ENCODE assay signal across 8 mouse cellular contexts in the genomic region with DNA sequence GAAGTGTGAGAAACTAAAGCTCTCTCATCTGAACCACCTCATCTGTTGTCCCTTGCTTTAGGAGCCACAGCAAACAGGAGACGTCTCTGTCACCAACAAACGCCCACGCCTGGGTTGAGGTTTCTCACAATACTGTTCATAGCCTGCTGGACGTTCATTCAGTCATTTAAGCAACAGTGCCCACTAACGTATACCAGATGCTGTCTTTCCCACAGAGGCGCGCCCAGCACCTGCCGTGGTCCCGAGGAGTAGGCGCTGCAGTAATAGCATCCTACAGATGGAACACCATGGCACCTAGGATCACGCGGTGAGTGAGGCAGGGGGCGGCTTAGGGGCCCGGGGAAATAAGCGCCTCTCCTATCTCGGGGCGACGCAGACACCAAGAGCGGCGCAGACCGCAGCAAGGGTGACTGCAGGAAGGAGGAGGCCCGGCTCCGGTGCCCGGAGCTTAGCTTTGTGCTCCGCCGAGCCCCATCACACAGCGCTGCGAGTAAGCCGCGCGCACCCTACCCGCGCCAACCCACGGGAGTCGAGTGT. TPM values are rescaled to one million over a fixed set of nuclear protein-coding genes. Genes with fewer than 3 reads are reported as not detected.
A peak's percentile ranks its signal among the peaks of the same experiment; 100 is the strongest.
DNase-seq lines count a peak whose midpoint lies in the region; ATAC-seq and TF ChIP-seq lines count a peak whose summit lies in the region.

No protein-coding gene starts in this region.

- 0 out of 2 replicates have a peak overlapping the region, but pooled peaks have one; percentile 29 for H3K27ac ChIP-seq in kidney, adult 2 months (ENCODE audit: insufficient read depth, low read depth, low read length)
- H3K27ac ChIP-seq in forebrain, embryonic 11.5 days (ENCODE audit: low read depth, low read length) = no peak overlapping the region
- H3K27ac ChIP-seq in limb, embryonic 12.5 days = 0 out of 2 replicates have a peak overlapping the region, but pooled peaks have one; percentile 56
- peak overlapping the region; percentile 84 for H3K27ac ChIP-seq in midbrain, embryonic 15.5 days

- peak; percentile 84 for ATAC-seq in forebrain, embryonic 11.5 days (replicated peaks; ENCODE audit: low FRiP score)
- peak; percentile 78 for ATAC-seq in limb, embryonic 12.5 days (ENCODE audit: insufficient number of reproducible peaks, insufficient read depth, low FRiP score, low TSS enrichment, low read depth)
- ATAC-seq in midbrain, embryonic 15.5 days (replicated peaks) = peak; percentile 90

- peak overlapping the region; percentile 79 for H3K4me2 ChIP-seq in forebrain, embryonic 11.5 days (ENCODE audit: low read depth, low read length, severe bottlenecking)
- H3K4me2 ChIP-seq in limb, embryonic 12.5 days = peak overlapping the region; percentile 88
- H3K4me2 ChIP-seq in midbrain, embryonic 15.5 days = peak overlapping the region; percentile 83

- H3K9me3 ChIP-seq in forebrain, embryonic 11.5 days (ENCODE audit: control insufficient read depth, low read length) = no peaks in the 10 kb centered on the region
- H3K9me3 ChIP-seq in limb, embryonic 12.5 days = no peaks in the 10 kb centered on the region
- H3K9me3 ChIP-seq in midbrain, embryonic 15.5 days = no peaks in the 10 kb centered on the region

- under 1% methylated on average over 35 of the region's 35 CpGs for WGBS in kidney, adult 2 months
- under 1% methylated on average over 30 of the region's 35 CpGs for WGBS in forebrain, embryonic 11.5 days
- under 1% methylated on average over 35 of the region's 35 CpGs for WGBS in limb, embryonic 12.5 days
- under 1% methylated on average over 35 of the region's 35 CpGs for WGBS in midbrain, embryonic 15.5 days

- no peak for TF ChIP-seq CTCF in kidney, adult 2 months (conservative IDR thresholded peaks at IDR 0.05; ENCODE audit: insufficient read depth, insufficient read length, low read depth, low read length)

- no peak for TF ChIP-seq POLR2A in kidney, adult 2 months (IDR thresholded peaks at IDR 0.05; ENCODE audit: low read depth, low read length)

- no peak for DNase-seq in kidney, adult 2 months
- DNase-seq in kidney, postnatal 10 days = no peak
- DNase-seq in Muller cell, postnatal 12 days (ENCODE audit: inconsistent ontology term) = peak; percentile 78
- DNase-seq in forebrain, embryonic 11.5 days (ENCODE audit: low spot score) = no peak
- DNase-seq in adrenal gland, postnatal 10 days = no peak
- DNase-seq in T-cell, adult 2 months (ENCODE audit: low spot score) = no peak

- H3K4me3 ChIP-seq in kidney, adult 2 months (ENCODE audit: insufficient read depth, low read depth, low read length) = peak overlapping the region; percentile 80
- H3K4me3 ChIP-seq in forebrain, embryonic 11.5 days (ENCODE audit: low read depth, low read length) = peak overlapping the region; percentile 85
- peak overlapping the region; percentile 89 for H3K4me3 ChIP-seq in limb, embryonic 12.5 days (replicated peaks)
- peak overlapping the region; percentile 95 for H3K4me3 ChIP-seq in midbrain, embryonic 15.5 days

- no peaks in the 10 kb centered on the region for H3K27me3 ChIP-seq in kidney, adult 2 months (replicated peaks; ENCODE audit: control insufficient read depth, insufficient read depth, low read length)
- H3K27me3 ChIP-seq in forebrain, embryonic 11.5 days (ENCODE audit: control insufficient read depth, insufficient read depth, low read length) = no peaks in the 10 kb centered on the region
- H3K27me3 ChIP-seq in limb, embryonic 12.5 days = no peaks in the 10 kb centered on the region
- no peaks in the 10 kb centered on the region for H3K27me3 ChIP-seq in midbrain, embryonic 15.5 days (replicated peaks)

- peak overlapping the region; percentile 86 for H3K9ac ChIP-seq in forebrain, embryonic 11.5 days (ENCODE audit: low read length)
- H3K9ac ChIP-seq in limb, embryonic 12.5 days (replicated peaks) = peak overlapping the region; percentile 81
- H3K9ac ChIP-seq in midbrain, embryonic 15.5 days = peak overlapping the region; percentile 89

- 0 out of 2 replicates have a peak, but pooled peaks cover 3% of the 10 kb centered on the region for H3K4me1 ChIP-seq in kidney, adult 2 months (ENCODE audit: control insufficient read depth, insufficient read depth, low read length)
- H3K4me1 ChIP-seq in forebrain, embryonic 11.5 days (replicated peaks; ENCODE audit: control insufficient read depth, insufficient read depth, low read length) = peaks cover 11% of the 10 kb centered on the region
- peaks cover 23% of the 10 kb centered on the region for H3K4me1 ChIP-seq in limb, embryonic 12.5 days (replicated peaks)
- peaks cover 24% of the 10 kb centered on the region for H3K4me1 ChIP-seq in midbrain, embryonic 15.5 days

- no peaks in the 10 kb centered on the region for H3K36me3 ChIP-seq in kidney, adult 2 months (ENCODE audit: control insufficient read depth, insufficient read depth, low read length)
- no peaks in the 10 kb centered on the region for H3K36me3 ChIP-seq in forebrain, embryonic 11.5 days (ENCODE audit: control insufficient read depth, insufficient read depth, low read length)
- peaks cover 44% of the 10 kb centered on the region for H3K36me3 ChIP-seq in limb, embryonic 12.5 days
- 0 out of 2 replicates have a peak, but pooled peaks cover 3% of the 10 kb centered on the region for H3K36me3 ChIP-seq in midbrain, embryonic 15.5 days (replicated peaks)

RNA-seq across cellular contexts. Expression of gene Zbtb49, which starts 0.4 kb away (rescaled TPM):
- 7.1 and 8.5 TPM in 2 replicates for polyA plus RNA-seq in kidney, adult 2 months (2012; rRNA removed)
- 17.3 and 20.8 TPM in 2 replicates for polyA plus RNA-seq in forebrain, embryonic 11.5 days (2014; fragmentation: Nextera tagmentation; extraction: Ambion mirVana)
- 18.4 and 22.6 TPM in 2 replicates for polyA plus RNA-seq in limb, embryonic 12.5 days (2016; fragmentation: Nextera tagmentation; extraction: Ambion mirVana)
- 24.4 and 24.9 TPM in 2 replicates for polyA plus RNA-seq in midbrain, embryonic 15.5 days (2015; fragmentation: Nextera tagmentation; extraction: Ambion mirVana)
- total RNA-seq in adrenal gland, postnatal 10 days (2021) = 10 to 100 TPM in 1 of 2 experiments, 1 to 10 TPM in 1; 7.0 to 12.4 TPM

RNA-seq across cellular contexts. Expression of gene Lyar, which starts 0.4 kb away (rescaled TPM):
- polyA plus RNA-seq in kidney, adult 2 months (2012; rRNA removed) = 3.6 and 5.3 TPM in 2 replicates
- polyA plus RNA-seq in forebrain, embryonic 11.5 days (2014; fragmentation: Nextera tagmentation; extraction: Ambion mirVana) = 140 and 143 TPM in 2 replicates
- polyA plus RNA-seq in limb, embryonic 12.5 days (2016; fragmentation: Nextera tagmentation; extraction: Ambion mirVana) = 130 and 151 TPM in 2 replicates
- polyA plus RNA-seq in midbrain, embryonic 15.5 days (2015; fragmentation: Nextera tagmentation; extraction: Ambion mirVana) = 40.5 and 40.7 TPM in 2 replicates
- total RNA-seq in adrenal gland, postnatal 10 days (2021) = 10 to 100 TPM; 17.4 to 23.5 TPM

RNA-seq across cellular contexts. Expression of gene Tmem128, which starts 40.1 kb away (rescaled TPM):
- 33.3 and 40.6 TPM in 2 replicates for polyA plus RNA-seq in kidney, adult 2 months (2012; rRNA removed)
- polyA plus RNA-seq in forebrain, embryonic 11.5 days (2014; fragmentation: Nextera tagmentation; extraction: Ambion mirVana) = 82.6 and 100 TPM in 2 replicates
- 72.4 and 75.2 TPM in 2 replicates for polyA plus RNA-seq in limb, embryonic 12.5 days (2016; fragmentation: Nextera tagmentation; extraction: Ambion mirVana)
- 88.4 and 90.4 TPM in 2 replicates for polyA plus RNA-seq in midbrain, embryonic 15.5 days (2015; fragmentation: Nextera tagmentation; extraction: Ambion mirVana)
- total RNA-seq in adrenal gland, postnatal 10 days (2021) = 10 to 100 TPM; 39.0 to 41.6 TPM

RNA-seq across cellular contexts. Expression of gene Otop1, which starts 55.9 kb away (rescaled TPM):
- 3.3 and 5.1 TPM in 2 replicates for polyA plus RNA-seq in kidney, adult 2 months (2012; rRNA removed)
- polyA plus RNA-seq in forebrain, embryonic 11.5 days (2014; fragmentation: Nextera tagmentation; extraction: Ambion mirVana) = not detected in 2 replicates
- polyA plus RNA-seq in limb, embryonic 12.5 days (2016; fragmentation: Nextera tagmentation; extraction: Ambion mirVana) = 0.13 TPM in 1 of 2 replicates, not detected in the other
- polyA plus RNA-seq in midbrain, embryonic 15.5 days (2015; fragmentation: Nextera tagmentation; extraction: Ambion mirVana) = 0.06 TPM in 1 of 2 replicates, not detected in the other
- 10 to 100 TPM; 48.5 to 58.9 TPM for total RNA-seq in adrenal gland, postnatal 10 days (2021)
